Mouse (Mus musculus) frontal cortex, postnatal 25 days (tissue): ENCODE data around the gene Dda1.
"Not testable (repeated sequence)": the region's sequence is repeated elsewhere in the genome, so short reads cannot be mapped to it uniquely, and the experiment has no call there.

Experiments used
- DNase-seq, 2 experiments: peaks; one replicate each; pipeline ENCODE4 v3.0.0; 2022; ENCODE audit warnings: low spot score in 2 of 2

The Dda1 gene

GRCm38 (mm10) chr8:71495811-71496210, 26.8 kb downstream of the Dda1 start:
- no peak for DNase-seq

- DNase-seq = no peak
Measured at GRCm38 (mm10) chr8:71496481-71496880, 27.5 kb downstream of the Dda1 start.

- no peak for DNase-seq
Measured at GRCm38 (mm10) chr8:71497077-71497645, 28.2 kb downstream of the Dda1 start.

GRCm38 (mm10) chr8:71497881-71498501, 29.0 kb downstream of the Dda1 start:
- DNase-seq = no peak

- DNase-seq = no peak
Measured at GRCm38 (mm10) chr8:71498816-71499690, 30.1 kb downstream of the Dda1 start.

GRCm38 (mm10) chr8:71504349-71504748, 35.4 kb downstream of the Dda1 start:
- DNase-seq = no peak

GRCm38 (mm10) chr8:71505326-71505725, 36.3 kb downstream of the Dda1 start:
- no peak for DNase-seq

- no peak for DNase-seq
Measured at GRCm38 (mm10) chr8:71505979-71506378, 37.0 kb downstream of the Dda1 start.

GRCm38 (mm10) chr8:71507589-71508104, 38.6 kb downstream of the Dda1 start:
- peak; percentile 61 to 68 for DNase-seq

GRCm38 (mm10) chr8:71509316-71509715, 40.3 kb downstream of the Dda1 start:
- DNase-seq = no peak

- no peak for DNase-seq
Measured at GRCm38 (mm10) chr8:71511644-71512043, 42.6 kb downstream of the Dda1 start, which contains the start of gene Plvap. Gene Plvap (minus strand): TSS chr8:71511752.

GRCm38 (mm10) chr8:71513018-71513754, 44.2 kb downstream of the Dda1 start:
- DNase-seq = no peak

GRCm38 (mm10) chr8:71515043-71515442, 46.0 kb downstream of the Dda1 start:
- no peak for DNase-seq

GRCm38 (mm10) chr8:71516786-71517185, 47.8 kb downstream of the Dda1 start:
- no peak for DNase-seq

GRCm38 (mm10) chr8:71519037-71519825, 50.2 kb downstream of the Dda1 start:
- DNase-seq = not testable (repeated sequence)

- peak; percentile 85 to 86 for DNase-seq
Measured at GRCm38 (mm10) chr8:71521634-71522033, 52.6 kb downstream of the Dda1 start.

- DNase-seq = no peak
Measured at GRCm38 (mm10) chr8:71525226-71526050, 56.4 kb downstream of the Dda1 start, which contains the start of gene Ccdc194. Gene Ccdc194 (minus strand): TSS chr8:71525711.
